Mouse (Mus musculus): ENCODE data around the gene Prkacb.

GRCm38 (mm10) chr3:146719696-146720095, 93.1 kb downstream of the Prkacb start:
- TF ChIP-seq GATA1 (IDR thresholded peaks at IDR 0.05; ENCODE audit: borderline replicate concordance, low read length) (no peak), CTCF (IDR thresholded peaks at IDR 0.05; ENCODE audit: low read depth, low read length) (no peak)

Measured in G1E (cell line).